Mouse (Mus musculus): Measurements from ENCODE around the gene Rhoq. TPM values are rescaled to one million over a fixed set of nuclear protein-coding genes. Genes with fewer than 3 reads are reported as not detected.

Gene Rhoq
- polyA plus RNA-seq, 1 experiment from 2014 or later, result 6.0 TPM

DNA sequence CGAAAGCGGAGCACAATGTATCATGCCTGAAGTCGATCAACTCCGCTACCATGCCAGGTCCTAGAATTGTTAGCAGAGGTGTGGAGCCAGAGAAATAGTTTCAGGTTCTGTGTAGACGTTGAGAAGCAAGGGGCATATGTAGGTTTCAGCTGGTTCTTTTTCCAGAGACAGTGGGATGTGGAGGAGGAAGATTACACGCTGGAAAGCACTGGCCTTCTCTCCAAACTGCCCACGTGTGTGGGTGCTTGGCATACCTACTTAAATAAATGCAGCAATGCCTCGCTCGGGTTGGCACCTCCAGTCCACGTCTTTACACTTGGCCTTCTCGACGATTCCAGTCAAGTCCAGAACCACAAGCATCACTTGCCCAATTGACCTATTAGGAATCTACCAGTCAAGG is 4.2 kb downstream of the Rhoq start:
- Histone ChIP-seq H3K4me3 (ENCODE audit: low read depth, low read length) (no peak overlapping the region), H3K9ac (ENCODE audit: low read depth, low read length) (no peak overlapping the region), H3K27me3 (ENCODE audit: control insufficient read depth, insufficient read depth, low read depth, low read length) (no peaks in the 10 kb centered on the region), H3K9me3 (replicated peaks; ENCODE audit: control insufficient read depth, low read length, poor library complexity, severe bottlenecking) (no peaks in the 10 kb centered on the region), H3K4me1 (ENCODE audit: control insufficient read depth, insufficient read depth, low read length) (peaks cover 19% of the 10 kb centered on the region), H3K36me3 (ENCODE audit: control insufficient read depth, insufficient read depth, low read length) (no peaks in the 10 kb centered on the region), H3K4me2 (ENCODE audit: low read length) (no peak overlapping the region), H3K27ac (ENCODE audit: low read length) (no peak overlapping the region)
- WGBS, result 95% methylated on average over 12 of the region's 12 CpGs
- no peak for ATAC-seq

GRCm38 (mm10) chr17:86967536-86968525 is 4.9 kb downstream of the Rhoq start:
- Histone ChIP-seq H3K9ac (ENCODE audit: low read depth, low read length) (no peak overlapping the region), H3K4me3 (ENCODE audit: low read depth, low read length) (no peak overlapping the region), H3K4me2 (ENCODE audit: low read length) (no peak overlapping the region), H3K4me1 (ENCODE audit: control insufficient read depth, insufficient read depth, low read length) (peaks cover 16% of the 10 kb centered on the region), H3K36me3 (ENCODE audit: control insufficient read depth, insufficient read depth, low read length) (no peaks in the 10 kb centered on the region), H3K27ac (ENCODE audit: low read length) (no peak overlapping the region), H3K9me3 (replicated peaks; ENCODE audit: control insufficient read depth, low read length, poor library complexity, severe bottlenecking) (no peaks in the 10 kb centered on the region), H3K27me3 (ENCODE audit: control insufficient read depth, insufficient read depth, low read depth, low read length) (no peaks in the 10 kb centered on the region)
- WGBS, result 80% methylated on average over 10 of the region's 10 CpGs
- no peak for ATAC-seq

- no peak overlapping the region for H3K4me2 ChIP-seq (ENCODE audit: low read length)
- 94% methylated on average over 5 of the region's 5 CpGs for WGBS
- H3K27ac ChIP-seq (ENCODE audit: low read length), result no peak overlapping the region
- no peak for ATAC-seq
- peaks cover 16% of the 10 kb centered on the region for H3K4me1 ChIP-seq (ENCODE audit: control insufficient read depth, insufficient read depth, low read length)
- no peaks in the 10 kb centered on the region for H3K27me3 ChIP-seq (ENCODE audit: control insufficient read depth, insufficient read depth, low read depth, low read length)
- H3K4me3 ChIP-seq (ENCODE audit: low read depth, low read length), result no peak overlapping the region
- H3K9ac ChIP-seq (ENCODE audit: low read depth, low read length), result no peak overlapping the region
- H3K9me3 ChIP-seq (replicated peaks; ENCODE audit: control insufficient read depth, low read length, poor library complexity, severe bottlenecking), result no peaks in the 10 kb centered on the region
- H3K36me3 ChIP-seq (ENCODE audit: control insufficient read depth, insufficient read depth, low read length), result no peaks in the 10 kb centered on the region
Measured at GRCm38 (mm10) chr17:86968581-86968980, 5.7 kb downstream of the Rhoq start.

- Histone ChIP-seq H3K4me1 (ENCODE audit: control insufficient read depth, insufficient read depth, low read length) (peaks cover 8% of the 10 kb centered on the region), H3K36me3 (ENCODE audit: control insufficient read depth, insufficient read depth, low read length) (no peaks in the 10 kb centered on the region), H3K9me3 (replicated peaks; ENCODE audit: control insufficient read depth, low read length, poor library complexity, severe bottlenecking) (no peaks in the 10 kb centered on the region), H3K9ac (ENCODE audit: low read depth, low read length) (no peak overlapping the region), H3K27me3 (ENCODE audit: control insufficient read depth, insufficient read depth, low read depth, low read length) (no peaks in the 10 kb centered on the region), H3K4me3 (ENCODE audit: low read depth, low read length) (no peak overlapping the region), H3K27ac (ENCODE audit: low read length) (no peak overlapping the region), H3K4me2 (ENCODE audit: low read length) (no peak overlapping the region)
- 53% methylated on average over 5 of the region's 5 CpGs for WGBS
- no peak for ATAC-seq
Measured at GRCm38 (mm10) chr17:86969582-86969981, 6.7 kb downstream of the Rhoq start.

GRCm38 (mm10) chr17:86970026-86970750 is 7.3 kb downstream of the Rhoq start:
- Histone ChIP-seq H3K27me3 (ENCODE audit: control insufficient read depth, insufficient read depth, low read depth, low read length) (no peaks in the 10 kb centered on the region), H3K27ac (ENCODE audit: low read length) (no peak overlapping the region), H3K4me1 (ENCODE audit: control insufficient read depth, insufficient read depth, low read length) (peaks cover 5% of the 10 kb centered on the region), H3K4me3 (ENCODE audit: low read depth, low read length) (no peak overlapping the region), H3K9me3 (replicated peaks; ENCODE audit: control insufficient read depth, low read length, poor library complexity, severe bottlenecking) (no peaks in the 10 kb centered on the region), H3K36me3 (ENCODE audit: control insufficient read depth, insufficient read depth, low read length) (no peaks in the 10 kb centered on the region), H3K9ac (ENCODE audit: low read depth, low read length) (no peak overlapping the region), H3K4me2 (ENCODE audit: low read length) (no peak overlapping the region)
- 93% methylated on average over 14 of the region's 15 CpGs for WGBS
- no peak for ATAC-seq

DNA sequence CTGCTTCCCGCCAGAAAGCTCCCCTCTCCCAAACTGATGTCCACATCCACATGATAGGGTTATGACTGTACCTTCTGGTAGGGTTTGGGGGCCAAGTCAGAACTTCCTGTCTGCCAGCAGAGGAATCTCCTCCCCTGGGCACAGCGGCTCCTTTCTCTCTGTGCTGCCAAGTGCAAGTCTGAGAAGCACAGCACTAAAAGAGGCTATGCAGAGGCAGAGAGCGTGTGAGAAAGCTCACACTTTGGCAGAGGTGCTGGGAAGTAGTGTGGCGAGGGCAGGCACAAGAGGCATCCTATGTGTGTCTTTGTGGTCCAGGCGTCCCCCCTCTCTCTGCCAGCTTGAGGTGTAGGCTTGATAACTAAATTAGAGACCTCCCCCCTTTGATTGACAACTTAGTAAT is 8.2 kb downstream of the Rhoq start:
- no peak for ATAC-seq
- no peaks in the 10 kb centered on the region for H3K27me3 ChIP-seq (ENCODE audit: control insufficient read depth, insufficient read depth, low read depth, low read length)
- no peaks in the 10 kb centered on the region for H3K4me1 ChIP-seq (ENCODE audit: control insufficient read depth, insufficient read depth, low read length)
- no peak overlapping the region for H3K4me2 ChIP-seq (ENCODE audit: low read length)
- H3K9ac ChIP-seq (ENCODE audit: low read depth, low read length), result no peak overlapping the region
- 71% methylated on average over 5 of the region's 5 CpGs for WGBS
- H3K4me3 ChIP-seq (ENCODE audit: low read depth, low read length), result no peak overlapping the region
- H3K9me3 ChIP-seq (replicated peaks; ENCODE audit: control insufficient read depth, low read length, poor library complexity, severe bottlenecking), result no peaks in the 10 kb centered on the region
- H3K36me3 ChIP-seq (ENCODE audit: control insufficient read depth, insufficient read depth, low read length), result no peaks in the 10 kb centered on the region
- no peak overlapping the region for H3K27ac ChIP-seq (ENCODE audit: low read length)

DNA sequence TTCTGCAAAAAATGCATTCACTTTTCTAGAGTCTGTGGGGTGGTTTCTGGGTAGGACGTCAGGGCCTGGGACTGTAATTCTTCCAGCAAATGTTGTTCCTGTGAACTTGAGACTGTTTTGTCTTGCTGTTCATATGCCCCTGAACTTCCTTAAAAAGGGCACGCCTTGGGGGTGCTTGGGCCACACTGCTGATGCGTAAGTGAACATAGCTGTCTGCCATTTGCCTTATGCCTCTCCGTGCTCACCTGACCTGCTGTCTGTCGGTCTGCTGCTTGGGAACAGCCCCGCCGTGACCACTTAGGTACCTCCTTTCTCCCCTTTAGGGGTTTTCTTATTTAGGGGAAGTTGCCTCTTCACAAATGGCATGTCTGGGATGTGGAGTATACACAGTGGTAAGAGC is 9.0 kb downstream of the Rhoq start:
- Histone ChIP-seq H3K36me3 (ENCODE audit: control insufficient read depth, insufficient read depth, low read length) (no peaks in the 10 kb centered on the region), H3K27me3 (ENCODE audit: control insufficient read depth, insufficient read depth, low read depth, low read length) (no peaks in the 10 kb centered on the region), H3K4me1 (ENCODE audit: control insufficient read depth, insufficient read depth, low read length) (no peaks in the 10 kb centered on the region), H3K9me3 (replicated peaks; ENCODE audit: control insufficient read depth, low read length, poor library complexity, severe bottlenecking) (no peaks in the 10 kb centered on the region), H3K27ac (ENCODE audit: low read length) (no peak overlapping the region), H3K9ac (ENCODE audit: low read depth, low read length) (no peak overlapping the region), H3K4me3 (ENCODE audit: low read depth, low read length) (no peak overlapping the region), H3K4me2 (ENCODE audit: low read length) (no peak overlapping the region)
- WGBS, result 94% methylated on average over 7 of the region's 7 CpGs
- no peak for ATAC-seq

DNA sequence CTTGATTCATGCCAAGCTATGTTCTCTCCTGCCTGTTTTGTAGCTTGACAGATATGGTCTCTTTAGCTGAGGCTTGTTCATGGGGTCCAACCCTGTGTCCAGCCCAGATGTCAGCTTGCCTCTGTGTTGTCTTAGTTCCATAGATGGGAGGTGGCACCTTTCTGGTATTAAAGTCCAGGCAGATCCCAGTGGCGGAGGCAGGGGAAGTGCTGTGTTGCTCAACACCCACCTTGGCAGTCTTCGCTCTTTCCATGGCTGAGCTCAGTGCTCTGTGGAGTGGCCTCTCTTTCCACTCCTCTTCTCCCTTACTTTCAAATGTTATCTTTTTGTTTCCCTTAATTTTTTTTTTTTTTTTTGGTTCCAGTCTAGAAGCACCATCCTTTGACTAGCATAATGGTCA is 10.2 kb downstream of the Rhoq start:
- Histone ChIP-seq H3K4me2 (ENCODE audit: low read length) (no peak overlapping the region), H3K9me3 (replicated peaks; ENCODE audit: control insufficient read depth, low read length, poor library complexity, severe bottlenecking) (no peaks in the 10 kb centered on the region), H3K27me3 (ENCODE audit: control insufficient read depth, insufficient read depth, low read depth, low read length) (no peaks in the 10 kb centered on the region), H3K9ac (ENCODE audit: low read depth, low read length) (no peak overlapping the region), H3K4me1 (ENCODE audit: control insufficient read depth, insufficient read depth, low read length) (no peaks in the 10 kb centered on the region), H3K4me3 (ENCODE audit: low read depth, low read length) (no peak overlapping the region), H3K36me3 (ENCODE audit: control insufficient read depth, insufficient read depth, low read length) (no peaks in the 10 kb centered on the region), H3K27ac (ENCODE audit: low read length) (no peak overlapping the region)
- 100% methylated on average over 2 of the region's 2 CpGs for WGBS
- ATAC-seq, result no peak

- no peak for ATAC-seq
- H3K9me3 ChIP-seq (replicated peaks; ENCODE audit: control insufficient read depth, low read length, poor library complexity, severe bottlenecking), result no peaks in the 10 kb centered on the region
- H3K4me3 ChIP-seq (ENCODE audit: low read depth, low read length), result no peak overlapping the region
- 88% methylated on average over 10 of the region's 10 CpGs for WGBS
- no peak overlapping the region for H3K9ac ChIP-seq (ENCODE audit: low read depth, low read length)
- no peaks in the 10 kb centered on the region for H3K4me1 ChIP-seq (ENCODE audit: control insufficient read depth, insufficient read depth, low read length)
- H3K27me3 ChIP-seq (ENCODE audit: control insufficient read depth, insufficient read depth, low read depth, low read length), result no peaks in the 10 kb centered on the region
- H3K4me2 ChIP-seq (ENCODE audit: low read length), result no peak overlapping the region
- H3K27ac ChIP-seq (ENCODE audit: low read length), result no peak overlapping the region
- no peaks in the 10 kb centered on the region for H3K36me3 ChIP-seq (ENCODE audit: control insufficient read depth, insufficient read depth, low read length)
Measured at GRCm38 (mm10) chr17:86976387-86976786, 13.5 kb downstream of the Rhoq start.

Measured in midbrain, embryonic 16.5 days (tissue).